Mouse (Mus musculus): Measurements from ENCODE around the gene Ttc30a1. TPM values are rescaled to one million over a fixed set of nuclear protein-coding genes. Genes with fewer than 3 reads are reported as not detected.
"Not testable (repeated sequence)": the region's sequence is repeated elsewhere in the genome, so short reads cannot be mapped to it uniquely, and the experiment has no call there.

Gene Ttc30a1
- polyA plus RNA-seq, 1 experiment from 2014 or later = 8.3 TPM

DNA sequence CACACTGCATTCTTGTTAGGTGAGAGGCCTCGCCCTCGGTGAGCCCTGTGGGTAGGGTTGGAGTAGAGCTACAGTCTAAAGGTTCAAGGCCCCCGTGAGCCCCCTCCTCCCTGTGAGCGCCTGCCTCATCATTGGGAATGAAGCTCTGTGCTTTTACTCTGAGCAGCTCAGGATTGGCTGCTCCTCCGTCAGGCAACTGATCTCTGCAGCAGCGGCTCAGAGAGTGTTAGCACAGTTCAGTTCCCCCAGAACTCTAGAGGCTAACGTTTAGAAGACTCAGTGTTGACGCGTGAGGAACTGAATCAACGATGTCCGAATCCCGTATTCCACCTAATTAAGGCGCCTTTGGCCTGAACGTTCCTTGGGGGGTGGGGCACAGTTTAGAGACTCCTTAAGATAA is 26.1 kb downstream of the Ttc30a1 start:
- Histone ChIP-seq H3K9me3 (no peaks in the 10 kb centered on the region), H3K9ac (no peak overlapping the region), H3K27me3 (replicated peaks) (no peaks in the 10 kb centered on the region), H3K36me3 (no peaks in the 10 kb centered on the region), H3K4me2 (replicated peaks) (no peak overlapping the region), H3K27ac (no peak overlapping the region), H3K4me1 (peaks cover 10% of the 10 kb centered on the region), H3K4me3 (no peak overlapping the region)
- ATAC-seq (ENCODE audit: low FRiP score, low read depth) = no peak
- 68% methylated on average over 14 of the region's 14 CpGs for WGBS

- Histone ChIP-seq H3K9ac (no peak overlapping the region), H3K9me3 (no peaks in the 10 kb centered on the region), H3K4me1 (no peaks in the 10 kb centered on the region), H3K4me2 (replicated peaks) (no peak overlapping the region), H3K4me3 (no peak overlapping the region), H3K27me3 (replicated peaks) (no peaks in the 10 kb centered on the region), H3K27ac (no peak overlapping the region), H3K36me3 (no peaks in the 10 kb centered on the region)
- 94% methylated on average over 5 of the region's 5 CpGs for WGBS
- ATAC-seq (ENCODE audit: low FRiP score, low read depth) = no peak
These were observed 28.4 kb downstream of the Ttc30a1 start for GRCm38 (mm10) chr2:75953320-75953719.

- WGBS = 85% methylated on average over 8 of the region's 8 CpGs
- no peak overlapping the region for H3K4me2 ChIP-seq (replicated peaks)
- no peaks in the 10 kb centered on the region for H3K9me3 ChIP-seq
- ATAC-seq (ENCODE audit: low FRiP score, low read depth) = no peak
- H3K36me3 ChIP-seq = no peaks in the 10 kb centered on the region
- no peak overlapping the region for H3K27ac ChIP-seq
- no peak overlapping the region for H3K9ac ChIP-seq
- H3K4me1 ChIP-seq = no peaks in the 10 kb centered on the region
- no peaks in the 10 kb centered on the region for H3K27me3 ChIP-seq (replicated peaks)
- no peak overlapping the region for H3K4me3 ChIP-seq
These were observed 31.1 kb downstream of the Ttc30a1 start for GRCm38 (mm10) chr2:75950685-75951084.

GRCm38 (mm10) chr2:75938117-75939063 is 43.4 kb downstream of the Ttc30a1 start, which contains the start of gene Ttc30b:
TSS of gene Ttc30b (minus strand) at chr2:75938585.
- Histone ChIP-seq H3K27me3 (replicated peaks) (no peaks in the 10 kb centered on the region), H3K27ac (no peak within 1 kb of the TSS), H3K4me1 (peaks cover 4% of the 10 kb centered on the region; the same call in 1 of the 2 replicates), H3K9ac (peak within 1 kb of the TSS; percentile 49), H3K9me3 (no peaks in the 10 kb centered on the region), H3K4me3 (peak within 1 kb of the TSS; percentile 50), H3K36me3 (no peaks in the 10 kb centered on the region), H3K4me2 (replicated peaks) (peak within 1 kb of the TSS; percentile 64)
- 4% methylated on average over 42 of the region's 42 CpGs for WGBS
- ATAC-seq (ENCODE audit: low FRiP score, low read depth) = peak; percentile 92

GRCm38 (mm10) chr2:75937520-75938116 is 44.1 kb downstream of the Ttc30a1 start:
- H3K4me3 ChIP-seq = peak overlapping the region; percentile 50
- not testable (repeated sequence) for H3K9me3 ChIP-seq; H3K4me1 ChIP-seq; H3K27ac ChIP-seq; H3K27me3 ChIP-seq (replicated peaks); H3K36me3 ChIP-seq
- peak overlapping the region; percentile 49; the same call in 1 of the 2 replicates for H3K9ac ChIP-seq
- ATAC-seq (ENCODE audit: low FRiP score, low read depth) = peak; percentile 59
- peak overlapping the region; percentile 64 for H3K4me2 ChIP-seq (replicated peaks)
- 73% methylated on average over 16 of the region's 17 CpGs for WGBS

DNA sequence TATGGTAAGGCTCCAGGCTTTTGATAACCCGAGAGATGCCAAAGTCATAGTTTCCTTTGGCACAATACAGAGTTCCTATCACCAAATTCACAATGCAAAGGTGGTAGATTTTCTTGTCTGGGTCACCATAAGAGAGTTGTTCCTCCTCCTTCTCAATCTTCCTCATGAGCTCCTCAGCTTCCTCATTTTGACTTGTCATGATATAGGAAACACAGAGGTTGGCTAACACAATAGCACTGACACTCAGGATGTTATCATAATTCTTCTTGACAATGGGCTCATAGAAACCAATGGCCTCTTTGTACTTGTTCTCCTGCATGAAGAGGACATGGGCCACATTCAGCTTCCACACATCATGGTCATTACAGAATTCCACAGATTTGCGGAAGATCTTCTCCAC is 45.1 kb downstream of the Ttc30a1 start:
- not testable (repeated sequence) for ATAC-seq (ENCODE audit: low FRiP score, low read depth); H3K27me3 ChIP-seq (replicated peaks); H3K4me2 ChIP-seq (replicated peaks); H3K9me3 ChIP-seq; H3K4me3 ChIP-seq; H3K27ac ChIP-seq; H3K9ac ChIP-seq; H3K36me3 ChIP-seq; H3K4me1 ChIP-seq
- WGBS = 89% methylated on average over 2 of the region's 2 CpGs

- Histone ChIP-seq H3K27ac (no peak overlapping the region), H3K9ac (no peak overlapping the region)
These were observed 48.2 kb downstream of the Ttc30a1 start for GRCm38 (mm10) chr2:75933541-75933940.

DNA sequence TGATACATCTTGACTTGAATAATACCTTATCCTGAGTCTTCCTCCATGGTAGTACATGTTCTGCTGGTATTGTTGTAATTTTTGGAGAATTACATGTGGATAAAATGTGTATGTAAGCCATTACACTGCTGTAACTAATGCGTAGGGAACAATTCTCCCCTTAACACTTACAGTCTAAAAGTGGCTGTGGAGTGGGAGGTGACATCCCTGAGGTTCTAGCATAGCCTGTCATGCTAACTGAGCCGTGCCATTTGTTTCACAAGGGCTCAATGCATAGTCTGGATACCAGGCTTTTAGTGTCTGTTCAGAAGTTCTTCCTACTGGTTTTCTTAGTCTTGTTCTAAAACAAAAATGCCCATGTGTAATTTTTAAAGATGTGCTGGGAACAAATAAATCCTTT is 50.8 kb downstream of the Ttc30a1 start:
- WGBS = 90% methylated on average over 2 of the region's 2 CpGs
- H3K4me3 ChIP-seq = no peak overlapping the region
- H3K36me3 ChIP-seq = no peaks in the 10 kb centered on the region
- no peak overlapping the region for H3K4me2 ChIP-seq (replicated peaks)
- no peak overlapping the region for H3K27ac ChIP-seq
- no peaks in the 10 kb centered on the region for H3K9me3 ChIP-seq
- H3K27me3 ChIP-seq (replicated peaks) = no peaks in the 10 kb centered on the region
- no peak for ATAC-seq (ENCODE audit: low FRiP score, low read depth)
- H3K9ac ChIP-seq = no peak overlapping the region
- peaks cover 6% of the 10 kb centered on the region; the same call in 1 of the 2 replicates for H3K4me1 ChIP-seq

More at GRCm38 (mm10) chr2:75933541-75933940, 48.2 kb downstream of the Ttc30a1 start:
- Histone ChIP-seq H3K36me3 (no peaks in the 10 kb centered on the region), H3K4me1 (no peaks in the 10 kb centered on the region; the same call in 1 of the 2 replicates), H3K9me3 (no peaks in the 10 kb centered on the region), H3K4me2 (replicated peaks) (no peak overlapping the region), H3K27me3 (replicated peaks) (no peaks in the 10 kb centered on the region), H3K4me3 (no peak overlapping the region)
- no peak for ATAC-seq (ENCODE audit: low FRiP score, low read depth)
- WGBS = 42% methylated on average over 7 of the region's 7 CpGs

GRCm38 (mm10) chr2:75929786-75930444 is 51.9 kb downstream of the Ttc30a1 start:
- Histone ChIP-seq H3K4me3 (no peak overlapping the region), H3K4me1 (peaks cover 6% of the 10 kb centered on the region; the same call in 1 of the 2 replicates), H3K9me3 (no peaks in the 10 kb centered on the region), H3K36me3 (no peaks in the 10 kb centered on the region), H3K27ac (no peak overlapping the region), H3K4me2 (replicated peaks) (no peak overlapping the region), H3K27me3 (replicated peaks) (no peaks in the 10 kb centered on the region), H3K9ac (no peak overlapping the region)
- 96% methylated on average over 6 of the region's 6 CpGs for WGBS
- no peak for ATAC-seq (ENCODE audit: low FRiP score, low read depth)

- Histone ChIP-seq H3K27me3 (replicated peaks) (no peaks in the 10 kb centered on the region), H3K4me1 (peaks cover 6% of the 10 kb centered on the region; the same call in 1 of the 2 replicates), H3K4me3 (no peak overlapping the region), H3K4me2 (replicated peaks) (no peak overlapping the region), H3K9me3 (no peaks in the 10 kb centered on the region), H3K27ac (no peak overlapping the region), H3K36me3 (no peaks in the 10 kb centered on the region), H3K9ac (no peak overlapping the region)
- WGBS = 92% methylated on average over 2 of the region's 2 CpGs
- ATAC-seq (ENCODE audit: low FRiP score, low read depth) = no peak
These were observed 52.6 kb downstream of the Ttc30a1 start for GRCm38 (mm10) chr2:75929141-75929540.
